Mouse (Mus musculus) neural tube, embryonic 12.5 days (tissue): ENCODE data around the gene Gm7544. TPM values are rescaled to one million over a fixed set of nuclear protein-coding genes. Genes with fewer than 3 reads are reported as not detected.
"Not testable (repeated sequence)": the region's sequence is repeated elsewhere in the genome, so short reads cannot be mapped to it uniquely, and the experiment has no call there.

Experiments used
- ATAC-seq: fragments of 200-750 bp; cut with Nextera tagmentation; 2 replicates; pipeline ENCODE4 v1.8.0; 2017; ENCODE audit warnings: low read depth, mild to moderate bottlenecking, moderate TSS enrichment, moderate library complexity; ENCODE audit not compliant: low FRiP score
- H3K27ac ChIP-seq: fragments of 300-500 bp; sonication (generic); 2 replicates; pipeline ENCODE4 v1.5.1; 2016
- H3K27me3 ChIP-seq: fragments of 300-500 bp; sonication (generic); replicated peaks from 2 replicates; pipeline ENCODE4 v1.6.1; 2016; ENCODE audit warnings: mild to moderate bottlenecking
- H3K36me3 ChIP-seq: fragments of 300-500 bp; sonication (generic); 2 replicates; pipeline ENCODE4 v1.6.1; 2016; ENCODE audit warnings: mild to moderate bottlenecking
- H3K4me1 ChIP-seq: fragments of 300-500 bp; sonication (generic); 2 replicates; pipeline ENCODE4 v1.6.1; 2016
- H3K4me2 ChIP-seq: fragments of 300-500 bp; sonication (generic); replicated peaks from 2 replicates; pipeline ENCODE4 v1.6.1; 2016; ENCODE audit warnings: mild to moderate bottlenecking
- H3K4me3 ChIP-seq: fragments of 300-500 bp; sonication (generic); 2 replicates; pipeline ENCODE4 v1.5.1; 2016
- H3K9ac ChIP-seq: fragments of 300-500 bp; sonication (generic); 2 replicates; pipeline ENCODE4 v1.6.1; 2016; ENCODE audit warnings: mild to moderate bottlenecking
- H3K9me3 ChIP-seq: fragments of 300-500 bp; sonication (generic); 2 replicates; pipeline ENCODE4 v1.6.1; 2016; ENCODE audit warnings: mild to moderate bottlenecking
- WGBS: fragments of 180-500 bp; shearing (Covaris S2); methylation state at CpG from one replicate; pipeline ENCODE4 v1.1.7; 2016; 5-methylcytosine and 5-hydroxymethylcytosine counted together
- polyA plus RNA-seq: library from polyadenylated mRNA; unstranded; fragments of >200 nt; fragmentation: Nextera tagmentation; extraction: Ambion mirVana; gene quantifications from 2 replicates; pipeline ENCODE4 v1.2.1, GENCODE M21; 2016

The Gm7544 gene
- polyA plus RNA-seq, 1 experiment from 2014 or later, result not detected

GRCm38 (mm10) chr1:82972046-82972445, 16.2 kb upstream of the Gm7544 start:
- Histone ChIP-seq H3K4me3 (no peak overlapping the region), H3K36me3 (no peaks in the 10 kb centered on the region), H3K4me1 (no peaks in the 10 kb centered on the region), H3K9ac (no peak overlapping the region), H3K27ac (no peak overlapping the region), H3K9me3 (no peaks in the 10 kb centered on the region), H3K4me2 (no peak overlapping the region), H3K27me3 (no peaks in the 10 kb centered on the region)
- no peak for ATAC-seq
- WGBS, result 75% methylated on average over 4 of the region's 4 CpGs

GRCm38 (mm10) chr1:82966413-82966812, 10.6 kb upstream of the Gm7544 start:
- Histone ChIP-seq H3K27ac (no peak overlapping the region), H3K27me3 (no peaks in the 10 kb centered on the region), H3K4me1 (no peaks in the 10 kb centered on the region), H3K9me3 (no peaks in the 10 kb centered on the region), H3K9ac (no peak overlapping the region), H3K4me2 (no peak overlapping the region), H3K36me3 (no peaks in the 10 kb centered on the region), H3K4me3 (no peak overlapping the region)
- ATAC-seq, result peak; percentile 63; the same call in 1 of the 2 replicates
- 60% methylated on average over 3 of the region's 3 CpGs for WGBS

DNA sequence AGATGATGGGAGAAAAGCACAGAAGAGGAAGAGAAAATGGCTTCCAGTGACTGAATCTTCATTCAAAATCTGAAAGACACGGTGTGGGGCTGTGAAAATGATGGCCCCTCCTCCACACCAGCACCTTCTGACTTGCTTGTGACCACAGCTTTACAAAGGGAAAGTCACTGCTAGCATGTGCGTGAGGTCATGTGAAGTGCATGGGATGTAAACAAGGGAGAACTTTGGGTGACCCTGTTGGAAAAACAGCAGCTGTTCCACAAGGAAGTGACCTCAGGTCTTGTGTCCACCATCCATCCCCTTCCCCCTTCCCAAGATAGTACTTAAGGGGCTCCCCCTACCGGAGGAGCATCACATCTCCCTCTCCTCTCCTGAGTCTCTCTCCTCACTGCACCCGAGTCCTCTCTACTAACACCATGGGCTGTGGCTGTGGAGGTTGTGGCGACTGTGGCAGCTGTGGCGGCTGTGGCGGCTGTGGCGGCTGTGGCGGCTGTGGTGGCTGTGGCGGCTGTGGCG, 4.1 kb upstream of the Gm7544 start, which contains the start of gene Gm47955:
Gm47955 (plus strand) TSS at position 417 of the 516 bp plus-strand sequence.
- no peaks in the 10 kb centered on the region for H3K27me3 ChIP-seq
- ATAC-seq, result no peak
- no peak within 1 kb of the TSS for H3K9ac ChIP-seq
- WGBS, result 93% methylated on average over 11 of the region's 11 CpGs
- no peaks in the 10 kb centered on the region for H3K4me1 ChIP-seq
- no peaks in the 10 kb centered on the region for H3K36me3 ChIP-seq
- H3K4me3 ChIP-seq, result no peak within 1 kb of the TSS
- no peak within 1 kb of the TSS for H3K4me2 ChIP-seq
- H3K27ac ChIP-seq, result no peak within 1 kb of the TSS
- H3K9me3 ChIP-seq, result no peaks in the 10 kb centered on the region

- Histone ChIP-seq H3K27ac (no peak overlapping the region), H3K9me3 (no peaks in the 10 kb centered on the region), H3K9ac (no peak overlapping the region), H3K27me3 (no peaks in the 10 kb centered on the region), H3K4me2 (no peak overlapping the region), H3K4me1 (no peaks in the 10 kb centered on the region), H3K36me3 (no peaks in the 10 kb centered on the region), H3K4me3 (no peak overlapping the region)
- ATAC-seq, result no peak
- 89% methylated on average over 2 of the region's 2 CpGs for whole genome bisulfite sequencing
These were observed 7.2 kb downstream of the Gm7544 start for GRCm38 (mm10) chr1:82948601-82949000.

- H3K9me3 ChIP-seq, ATAC-seq, H3K9ac ChIP-seq, H3K27ac ChIP-seq, H3K27me3 ChIP-seq, H3K4me3 ChIP-seq, H3K36me3 ChIP-seq, H3K4me2 ChIP-seq, H3K4me1 ChIP-seq: not testable (repeated sequence)
- 100% methylated on average over 2 of the region's 2 CpGs for WGBS
These were observed 9.8 kb downstream of the Gm7544 start for GRCm38 (mm10) chr1:82946029-82946428.

DNA sequence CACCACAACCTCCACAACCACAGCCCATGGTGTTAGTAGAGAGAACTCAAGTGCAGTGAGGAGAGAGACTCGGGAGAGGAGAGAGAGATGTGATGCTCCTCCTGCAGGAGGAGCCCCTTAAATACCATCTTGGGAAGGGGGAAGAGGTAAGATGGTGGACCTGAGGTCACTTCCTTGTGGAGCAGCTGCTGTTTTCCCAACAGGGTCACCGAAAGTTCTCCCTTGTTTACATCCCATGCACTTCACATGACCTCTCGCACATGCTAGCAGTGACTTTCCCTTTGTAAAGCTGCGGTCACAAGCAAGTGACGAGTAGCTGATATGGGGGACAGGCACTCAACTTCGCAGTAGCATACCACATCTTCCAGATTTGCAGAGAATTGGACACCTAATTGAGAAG, 12.5 kb downstream of the Gm7544 start, which contains the start of gene A030003K21Rik:
A030003K21Rik (minus strand) TSS at position 94 of the 400 bp plus-strand sequence.
- H3K9me3 ChIP-seq, H3K36me3 ChIP-seq, H3K4me3 ChIP-seq, ATAC-seq, H3K4me2 ChIP-seq, H3K4me1 ChIP-seq, H3K27ac ChIP-seq, H3K27me3 ChIP-seq, H3K9ac ChIP-seq: not testable (repeated sequence)
- WGBS, result no CpG with 5 or more reads among the region's 6 CpGs

GRCm38 (mm10) chr1:82942505-82942904, 13.3 kb downstream of the Gm7544 start:
- not testable (repeated sequence) for H3K27me3 ChIP-seq, H3K9me3 ChIP-seq, ATAC-seq, H3K4me3 ChIP-seq, H3K27ac ChIP-seq, H3K9ac ChIP-seq, H3K4me2 ChIP-seq, H3K36me3 ChIP-seq, H3K4me1 ChIP-seq
- WGBS, result 89% methylated on average over 1 of the region's 2 CpGs

DNA sequence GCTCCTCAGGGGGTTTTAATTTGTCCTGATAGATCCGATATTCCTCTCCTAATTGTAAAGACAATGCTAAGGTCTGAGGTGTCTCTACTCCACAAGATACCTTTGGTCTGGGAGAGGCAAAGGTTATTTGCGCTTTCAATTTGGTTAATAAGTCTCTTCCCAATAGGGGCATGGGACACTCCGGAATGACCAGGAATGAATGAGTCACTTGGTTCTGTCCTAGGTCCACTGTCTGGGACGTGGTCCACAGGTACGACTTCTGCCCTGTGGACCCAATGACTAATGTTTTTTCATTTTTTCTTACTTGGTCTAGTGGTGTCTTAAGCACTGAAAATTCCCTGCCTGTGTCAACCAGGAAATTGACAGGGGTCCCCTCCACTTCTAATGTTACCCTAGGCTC, 17.1 kb downstream of the Gm7544 start:
- H3K27me3 ChIP-seq, result no peaks in the 10 kb centered on the region
- H3K27ac ChIP-seq, result no peak overlapping the region
- H3K9ac ChIP-seq, result no peak overlapping the region
- no peak overlapping the region for H3K4me2 ChIP-seq
- H3K4me3 ChIP-seq, result no peak overlapping the region
- H3K36me3 ChIP-seq, result no peaks in the 10 kb centered on the region
- H3K9me3 ChIP-seq, result no peaks in the 10 kb centered on the region
- no peak for ATAC-seq
- WGBS, result 87% methylated on average over 5 of the region's 5 CpGs
- no peaks in the 10 kb centered on the region for H3K4me1 ChIP-seq

DNA sequence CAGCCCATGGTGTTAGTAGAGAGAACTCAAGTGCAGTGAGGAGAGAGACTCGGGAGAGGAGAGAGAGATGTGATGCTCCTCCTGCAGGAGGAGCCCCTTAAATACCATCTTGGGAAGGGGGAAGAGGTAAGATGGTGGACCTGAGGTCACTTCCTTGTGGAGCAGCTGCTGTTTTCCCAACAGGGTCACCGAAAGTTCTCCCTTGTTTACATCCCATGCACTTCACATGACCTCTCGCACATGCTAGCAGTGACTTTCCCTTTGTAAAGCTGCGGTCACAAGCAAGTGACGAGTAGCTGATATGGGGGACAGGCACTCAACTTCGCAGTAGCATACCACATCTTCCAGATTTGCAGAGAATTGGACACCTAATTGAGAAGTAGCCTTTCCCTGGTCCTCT, 24.5 kb downstream of the Gm7544 start, which contains the start of gene Gm6217:
Gm6217 (minus strand) TSS at position 74 of the 400 bp plus-strand sequence.
- H3K4me2 ChIP-seq, H3K36me3 ChIP-seq, H3K9me3 ChIP-seq, H3K4me1 ChIP-seq, H3K27ac ChIP-seq, H3K4me3 ChIP-seq, H3K27me3 ChIP-seq, ATAC-seq, H3K9ac ChIP-seq: not testable (repeated sequence)
- WGBS, result no CpG with 5 or more reads among the region's 6 CpGs

DNA sequence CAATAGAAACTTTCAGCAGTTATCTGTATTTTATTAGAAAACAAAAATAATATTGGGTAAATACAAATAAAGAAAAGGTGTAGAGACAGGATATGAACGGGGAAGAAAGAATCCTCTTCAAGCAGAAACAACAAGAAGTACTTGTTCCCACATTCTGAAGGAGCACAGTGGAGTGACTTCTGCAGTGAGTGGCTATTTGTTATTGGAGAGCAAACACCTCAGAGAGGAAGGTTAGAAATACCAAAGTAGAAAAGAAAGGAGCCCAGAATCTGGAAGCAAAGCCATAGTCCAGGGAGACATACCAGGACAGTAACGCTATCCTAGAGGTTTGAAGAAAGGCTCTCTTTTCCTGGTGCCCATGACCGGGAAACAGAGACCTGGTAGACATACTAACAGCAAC, 25.3 kb downstream of the Gm7544 start:
- not testable (repeated sequence) for H3K27me3 ChIP-seq, H3K9ac ChIP-seq, H3K4me2 ChIP-seq, H3K36me3 ChIP-seq, ATAC-seq, H3K4me1 ChIP-seq, H3K27ac ChIP-seq, H3K4me3 ChIP-seq, H3K9me3 ChIP-seq
- 97% methylated on average over 3 of the region's 3 CpGs for WGBS

- H3K27ac ChIP-seq, result no peak within 1 kb of the TSS
- no peak within 1 kb of the TSS for H3K4me2 ChIP-seq
- 94% methylated on average over 6 of the region's 6 CpGs for WGBS
- H3K4me1 ChIP-seq, result no peaks in the 10 kb centered on the region
- no peak for ATAC-seq
- no peak within 1 kb of the TSS for H3K9ac ChIP-seq
- no peak within 1 kb of the TSS for H3K4me3 ChIP-seq
- no peaks in the 10 kb centered on the region for H3K27me3 ChIP-seq
- H3K36me3 ChIP-seq, result no peaks in the 10 kb centered on the region
- H3K9me3 ChIP-seq, result no peaks in the 10 kb centered on the region
These were observed 31.2 kb downstream of the Gm7544 start, which contains the start of gene A030014E15Rik for GRCm38 (mm10) chr1:82924650-82925049. Gene A030014E15Rik, plus strand, starts transcription at chr1:82924917.

- not testable (repeated sequence) for H3K4me2 ChIP-seq, H3K27ac ChIP-seq, H3K4me1 ChIP-seq, ATAC-seq, H3K9me3 ChIP-seq, H3K9ac ChIP-seq, H3K36me3 ChIP-seq, H3K4me3 ChIP-seq, H3K27me3 ChIP-seq
- WGBS, result 94% methylated on average over 5 of the region's 5 CpGs
These were observed 42.4 kb downstream of the Gm7544 start for GRCm38 (mm10) chr1:82913434-82913833.

- Histone ChIP-seq H3K27me3 (no peaks in the 10 kb centered on the region), H3K36me3 (no peaks in the 10 kb centered on the region), H3K27ac (no peak within 1 kb of the TSS), H3K4me3 (no peak within 1 kb of the TSS), H3K9me3 (no peaks in the 10 kb centered on the region), H3K4me2 (no peak within 1 kb of the TSS), H3K4me1 (no peaks in the 10 kb centered on the region), H3K9ac (no peak within 1 kb of the TSS)
- 86% methylated on average over 3 of the region's 3 CpGs for WGBS
- ATAC-seq, result no peak
These were observed 42.8 kb downstream of the Gm7544 start, which contains the start of gene A030005L19Rik for GRCm38 (mm10) chr1:82913025-82913424. Gene A030005L19Rik, plus strand, starts transcription at chr1:82913325.
